Mouse (Mus musculus) CD4-positive, CD25-positive, alpha-beta regulatory T cell, adult 4 months (primary cell): ENCODE measurements around the gene Klf1. TPM values are rescaled to one million over a fixed set of nuclear protein-coding genes. Genes with fewer than 3 reads are reported as not detected.
A peak's percentile ranks its signal among the peaks of the same experiment; 100 is the strongest.

Experiments used
- ATAC-seq: one replicate; pipeline ENCODE4 v1.8.0; 2017
- polyA plus RNA-seq, 2 experiments: library from polyadenylated mRNA; unstranded; fragments of 100-300 nt; shearing (Covaris generic); gene quantifications; one replicate each; pipeline ENCODE4 v1.2.1; 2017

Klf1 gene
- under 1 TPM in 1 of 2 experiments, not detected in 1; 0.22 TPM for polyA plus RNA-seq

DNA sequence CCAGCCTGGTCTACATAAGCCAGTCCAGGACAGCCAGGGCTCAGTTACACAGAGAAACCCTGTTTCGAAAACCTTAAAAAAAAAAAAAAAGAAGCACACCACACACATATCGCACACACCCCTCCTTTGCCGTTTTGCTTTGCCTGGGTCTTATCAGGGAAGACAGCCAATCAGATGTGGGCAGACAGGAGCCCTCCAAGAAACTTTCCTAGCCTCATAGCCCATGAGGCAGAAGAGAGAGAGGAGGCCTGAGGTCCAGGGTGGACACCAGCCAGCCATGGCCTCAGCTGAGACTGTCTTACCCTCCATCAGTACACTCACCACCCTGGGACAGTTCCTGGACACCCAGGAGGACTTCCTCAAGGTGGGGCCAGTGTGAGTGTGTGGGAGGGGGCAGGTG is at the start of gene Klf1:
TSS of gene Klf1 (plus strand) at position 177 of the 400 bp plus-strand sequence.
- no peak for ATAC-seq

DNA sequence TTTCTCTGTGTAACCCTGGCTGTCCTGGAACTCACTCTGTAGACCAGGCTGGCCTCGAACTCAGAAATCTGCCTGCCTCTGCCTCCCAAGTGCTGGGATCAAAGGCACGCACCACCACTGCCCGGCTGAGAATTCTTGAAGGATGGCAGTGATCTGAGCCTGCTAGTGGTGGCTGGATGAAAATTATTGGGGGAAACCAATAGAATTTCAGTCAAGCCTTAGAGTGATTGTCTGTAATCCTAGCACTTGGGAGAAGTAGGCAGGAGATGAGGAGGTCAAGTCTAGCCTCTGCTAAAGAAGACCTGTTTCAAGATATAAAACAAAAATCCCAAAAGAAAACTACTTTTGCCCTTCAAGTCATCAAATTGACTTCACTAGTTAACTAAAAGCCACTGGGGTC is 45.3 kb upstream of the Klf1 start:
- ATAC-seq, result no peak

DNA sequence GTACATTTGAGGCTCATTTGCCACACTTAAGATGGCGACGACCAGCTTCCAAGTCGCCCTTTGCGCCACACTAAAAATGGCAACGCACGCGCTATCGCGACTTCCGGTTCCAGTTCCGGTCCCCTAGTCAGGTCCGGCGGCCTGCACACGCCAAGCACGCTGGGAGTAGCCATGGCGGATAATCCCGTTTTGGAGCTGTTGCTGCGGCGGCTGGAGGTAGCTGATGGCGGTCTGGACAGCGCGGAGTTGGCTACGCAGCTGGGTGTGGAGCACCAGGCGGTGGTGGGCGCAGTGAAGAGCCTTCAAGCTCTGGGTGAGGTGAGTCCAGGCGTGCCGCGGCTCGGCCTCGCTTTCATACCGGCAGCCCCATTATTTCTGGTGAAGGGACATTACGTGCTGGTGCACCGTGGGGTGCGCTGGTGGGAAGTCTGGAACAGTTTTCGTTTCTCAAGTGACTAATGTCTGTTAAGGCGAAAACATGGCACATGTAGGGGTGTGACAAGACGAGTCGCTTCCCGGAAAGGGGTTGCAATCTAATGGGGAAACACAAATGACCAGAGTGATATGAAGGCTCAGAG is 44.8 kb upstream of the Klf1 start, which contains the start of gene Farsa:
TSS of gene Farsa (plus strand) at position 126 of the 578 bp plus-strand sequence.
- peak; percentile 99 for ATAC-seq

DNA sequence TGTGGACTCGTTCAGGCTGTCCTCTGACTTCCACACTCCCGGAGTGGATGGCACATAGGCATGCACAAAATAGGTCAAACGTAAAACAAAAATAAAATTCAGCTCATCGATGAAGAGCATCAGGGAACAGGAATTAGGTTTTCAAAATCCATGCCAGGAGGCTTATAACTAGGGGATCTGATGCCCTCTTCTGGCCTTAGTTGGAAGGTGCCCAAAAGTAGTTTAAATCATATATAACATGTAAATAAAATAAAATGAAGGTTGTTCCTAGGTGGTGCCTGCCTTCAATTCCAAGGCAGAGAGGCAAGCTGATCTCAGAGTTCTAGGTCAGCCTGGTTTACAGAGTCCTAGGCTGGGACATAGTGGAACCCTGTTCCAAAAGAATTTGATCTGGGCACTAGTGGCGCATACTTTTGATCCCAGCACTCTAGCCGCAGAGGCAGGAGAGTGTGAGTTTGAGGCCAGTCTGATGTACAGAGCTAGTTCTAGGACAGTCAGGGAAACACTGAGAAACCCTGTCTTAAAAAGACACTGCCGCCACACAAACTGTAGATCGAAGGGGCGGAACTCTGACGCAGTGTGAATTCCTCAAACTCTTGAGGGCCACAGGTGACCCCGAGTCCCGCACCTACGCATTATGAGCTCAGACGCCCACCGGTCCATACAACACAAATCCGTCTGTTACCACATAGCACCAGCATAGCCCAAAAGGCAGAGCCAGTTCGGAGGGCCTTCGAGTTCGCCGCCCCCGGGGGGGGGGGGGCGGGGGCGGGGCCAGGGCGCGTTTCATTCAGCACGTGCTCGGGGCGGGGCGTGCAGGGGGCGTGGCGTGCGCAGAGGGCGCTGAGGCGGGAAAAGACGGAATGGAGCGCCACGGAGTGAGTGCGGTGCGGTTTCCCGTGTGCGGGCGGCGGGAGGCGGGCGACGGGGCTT is 30.1 kb upstream of the Klf1 start, which contains the start of gene Syce2:
TSS of gene Syce2 (plus strand) at position 736 of the 933 bp plus-strand sequence.
- peak; percentile 76 for ATAC-seq

DNA sequence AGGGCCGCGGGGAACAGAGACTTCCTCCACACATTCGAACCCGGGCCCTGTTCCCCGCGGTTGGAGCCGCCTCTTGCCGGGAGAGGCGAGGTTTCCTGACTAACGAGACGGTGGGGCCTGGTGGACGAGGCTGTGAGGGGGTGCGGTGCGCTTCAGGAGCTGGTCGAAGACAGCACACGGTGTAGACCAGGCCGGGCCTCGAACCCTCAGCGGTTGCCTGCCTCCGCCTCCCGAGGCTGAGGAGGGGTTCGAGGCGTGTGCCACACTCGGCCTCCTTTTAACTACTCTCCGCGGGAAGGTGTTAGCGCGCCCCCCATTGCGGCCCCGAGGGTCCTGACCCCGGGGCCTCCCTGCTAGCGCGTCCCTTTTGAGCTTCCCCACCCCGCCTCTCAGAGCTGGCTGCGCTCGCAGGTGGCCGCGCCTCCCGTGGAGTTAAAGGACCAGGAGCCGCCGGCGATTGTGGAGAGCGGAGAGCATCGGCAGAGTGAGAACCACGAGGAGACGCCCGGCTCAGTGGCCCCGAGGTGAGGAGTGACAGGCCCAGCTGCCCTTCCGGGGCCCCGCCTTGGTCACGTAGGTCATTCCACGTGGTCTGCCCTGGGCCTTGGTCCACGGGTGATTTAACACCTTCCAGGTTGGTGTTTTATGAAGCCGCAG is 29.3 kb upstream of the Klf1 start:
- no peak for ATAC-seq

DNA sequence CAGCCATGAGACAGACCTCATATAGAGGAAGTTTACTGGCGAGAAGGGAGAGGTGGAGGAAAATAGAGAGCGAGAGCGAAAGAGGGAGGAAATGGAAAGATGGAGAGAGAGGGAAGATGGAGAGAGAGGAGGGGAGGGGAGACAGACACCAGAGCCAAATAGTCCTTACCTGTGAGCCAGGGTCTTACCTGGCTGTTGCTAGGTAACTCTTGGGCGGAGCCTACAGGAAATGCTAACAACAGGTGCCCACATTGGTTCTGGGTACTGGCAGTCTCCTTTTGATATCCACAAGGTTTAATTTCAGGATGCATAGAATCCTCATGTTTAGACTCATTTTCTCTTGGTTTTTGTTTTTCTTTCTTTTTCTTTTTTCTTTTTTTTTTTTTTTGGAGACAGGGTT is 28.7 kb upstream of the Klf1 start:
- ATAC-seq, result no peak

DNA sequence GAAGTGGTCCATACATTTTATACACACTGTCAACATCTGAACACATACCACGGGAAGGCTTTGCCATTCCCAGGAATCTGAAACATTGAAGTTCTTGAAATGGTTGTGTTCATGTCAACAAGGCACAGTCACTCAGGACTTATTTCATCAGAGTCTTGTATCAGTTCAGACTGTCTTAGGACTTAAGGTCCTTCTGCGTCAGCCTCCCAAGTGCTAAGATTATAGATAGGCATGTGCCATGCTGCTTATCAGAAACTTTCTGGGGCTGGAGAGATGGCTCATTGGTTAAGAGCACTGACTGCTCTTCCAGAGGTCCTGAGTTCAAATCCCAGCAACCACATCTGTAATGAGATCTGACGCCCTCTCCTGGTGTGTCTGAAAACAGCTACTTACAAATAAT is 27.4 kb upstream of the Klf1 start:
- ATAC-seq, result no peak

DNA sequence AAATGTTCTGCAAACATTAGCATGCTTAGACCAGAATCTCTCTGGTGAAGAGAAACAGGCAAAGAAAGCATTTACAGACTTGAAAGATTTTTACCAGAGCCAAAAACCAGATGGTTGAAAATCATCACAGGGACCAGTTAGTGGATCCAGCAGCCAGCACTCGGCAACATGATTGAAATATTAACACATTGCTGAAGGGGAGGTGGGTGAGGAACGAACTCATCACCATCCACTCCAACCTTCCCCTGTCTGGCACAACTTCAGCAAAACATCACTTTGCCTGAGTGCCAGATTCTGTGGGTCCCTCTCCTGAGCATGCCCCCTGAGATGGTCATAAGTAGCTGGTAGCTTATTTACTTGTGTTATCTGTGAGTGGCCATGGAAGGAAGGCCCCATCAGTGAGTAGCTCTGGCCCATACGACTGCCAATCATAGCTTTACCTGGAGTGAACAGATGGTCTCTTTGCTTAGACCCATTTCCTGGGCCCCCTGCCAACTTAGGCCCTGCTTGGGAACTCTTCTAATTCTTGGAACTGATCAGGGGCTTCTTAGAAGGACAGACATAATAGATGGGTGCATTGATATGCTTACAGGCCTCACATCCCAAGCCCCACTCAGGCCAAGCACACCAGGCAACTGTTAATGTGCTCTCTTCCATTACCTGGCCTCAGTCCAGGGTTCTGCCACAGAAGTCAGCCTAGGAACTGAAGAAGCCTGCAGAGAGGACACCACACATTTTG is 24.3 kb upstream of the Klf1 start:
- no peak for ATAC-seq

DNA sequence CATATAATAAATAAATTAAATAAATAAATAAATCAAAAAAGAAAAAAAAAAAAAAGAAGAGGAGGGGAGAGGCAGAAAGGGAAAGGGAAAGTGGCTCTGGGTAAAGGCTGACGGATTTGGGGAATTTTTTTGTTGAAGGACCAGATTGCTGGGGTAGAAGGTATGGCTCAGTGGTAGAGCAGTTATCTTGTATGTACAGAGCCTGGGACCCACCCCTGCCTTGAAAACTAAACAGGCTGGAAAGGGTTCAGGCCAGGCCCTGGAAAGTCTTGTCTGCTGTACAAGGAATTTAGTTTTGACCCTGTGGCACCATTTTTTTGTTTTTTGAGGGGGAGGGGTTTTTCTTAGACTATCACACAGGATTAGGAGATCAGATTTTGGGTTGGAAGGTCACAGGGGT is 22.8 kb upstream of the Klf1 start:
- ATAC-seq, result no peak

DNA sequence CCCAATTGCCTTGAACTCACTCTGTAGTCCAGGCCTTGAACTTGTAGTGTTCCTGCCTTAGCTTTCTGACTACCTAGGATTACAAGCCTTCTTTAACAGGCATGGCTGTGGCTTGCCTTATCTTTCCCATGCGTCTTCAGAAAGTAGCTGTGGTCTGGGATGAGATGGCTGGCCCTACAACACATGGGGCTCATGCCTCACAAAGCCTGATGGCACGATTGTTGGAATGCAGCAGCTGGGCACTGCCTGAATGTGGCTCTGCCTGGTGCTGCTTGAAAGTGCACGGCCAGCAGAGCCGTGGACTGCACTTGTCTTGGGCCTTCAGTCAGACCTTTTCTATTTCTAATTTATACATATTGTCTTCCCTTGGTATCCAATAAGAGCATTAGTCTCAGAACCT is 17.0 kb upstream of the Klf1 start:
- ATAC-seq, result no peak

DNA sequence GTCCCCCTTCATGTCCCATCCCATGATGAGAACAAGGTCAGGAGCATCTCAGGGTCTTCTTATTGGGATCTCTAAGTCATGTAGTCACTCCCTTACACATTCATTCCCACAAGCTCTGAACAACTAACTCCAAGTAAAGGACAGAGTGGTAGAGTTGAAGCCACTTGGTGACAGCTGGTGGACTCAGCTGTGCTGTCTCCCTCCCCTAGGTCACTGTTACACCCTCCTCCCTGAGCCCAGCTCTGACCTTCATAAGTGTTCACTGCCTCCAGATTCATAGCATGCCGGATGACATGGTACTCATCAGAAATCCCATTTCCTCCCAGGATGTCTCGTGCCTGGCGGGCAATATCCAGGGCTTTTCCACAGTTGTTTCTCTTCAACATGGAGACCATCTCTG is 13.4 kb upstream of the Klf1 start:
- no peak for ATAC-seq

DNA sequence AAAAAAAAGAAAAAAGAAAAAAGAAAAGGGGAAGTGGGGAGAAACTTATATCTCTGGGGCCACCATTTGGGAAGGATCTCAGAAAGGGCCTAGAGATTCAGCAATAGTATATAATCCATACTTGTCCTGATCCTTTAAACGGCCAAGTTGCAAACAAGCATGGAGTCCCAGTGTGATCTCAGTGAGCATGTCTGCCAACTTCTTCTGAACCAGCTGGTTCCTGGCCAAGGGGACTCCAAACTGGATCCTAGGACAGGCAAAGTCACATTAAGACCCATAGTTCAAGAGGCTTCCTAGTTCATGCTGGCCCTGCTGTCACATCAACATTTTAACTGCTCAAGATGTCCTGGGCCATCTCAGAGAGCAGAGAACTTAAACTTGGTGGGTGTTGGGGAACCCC is 12.6 kb upstream of the Klf1 start:
- no peak for ATAC-seq

DNA sequence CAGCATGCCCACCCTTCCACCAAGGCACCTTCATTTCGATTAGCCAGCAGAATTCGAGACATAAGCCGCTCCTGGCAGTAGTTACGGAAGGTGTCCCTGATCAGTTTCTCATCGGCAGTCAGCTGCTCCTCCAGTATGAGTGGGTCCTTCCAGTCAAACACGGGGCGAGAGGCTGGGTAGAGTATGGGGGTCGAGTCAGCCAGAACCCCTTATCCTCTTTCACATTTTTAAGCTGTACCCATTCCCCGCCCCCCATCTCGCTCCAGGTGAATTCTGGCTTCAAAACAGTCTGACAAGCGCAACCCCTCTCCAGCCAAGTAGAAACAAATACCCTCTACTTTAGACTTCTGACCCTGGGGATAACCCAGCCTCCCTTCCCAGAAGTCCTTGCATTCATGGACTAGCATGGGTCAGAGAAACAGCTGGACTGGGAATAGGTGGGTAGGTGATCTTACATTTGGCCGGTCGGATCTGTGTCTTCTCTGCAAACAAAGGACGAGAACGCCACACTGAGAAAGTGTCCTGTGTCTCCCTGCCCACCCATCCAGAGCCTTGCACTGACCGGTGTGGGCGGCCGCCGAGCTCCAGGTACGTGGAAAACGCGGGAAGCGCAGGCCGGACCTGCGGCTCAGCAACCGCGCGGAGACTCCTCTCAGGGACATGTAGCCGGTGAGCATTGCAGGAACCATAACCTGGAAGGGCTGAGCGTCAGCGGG is 8.6 kb upstream of the Klf1 start:
- ATAC-seq, result no peak

DNA sequence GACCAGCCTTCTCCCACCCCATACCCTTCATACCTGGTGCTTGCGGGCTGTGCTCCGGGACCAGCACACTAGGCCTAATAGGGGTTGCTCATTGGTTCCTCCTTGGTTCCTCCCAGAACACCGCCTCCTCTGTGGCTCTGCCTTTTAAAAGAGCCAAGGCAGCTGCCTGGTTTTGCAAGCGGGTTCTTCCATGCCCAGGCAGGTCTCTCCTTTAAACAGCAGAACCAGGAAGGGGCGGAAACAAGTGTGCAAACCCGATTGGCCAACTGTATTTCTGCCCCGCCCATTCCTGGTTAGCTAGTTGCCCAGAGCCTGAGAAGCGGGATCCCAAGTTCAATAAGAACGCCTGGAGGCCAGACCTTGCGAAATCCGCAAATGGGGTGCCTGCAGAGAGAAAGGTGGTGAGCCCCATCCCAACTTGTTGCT is 8.0 kb upstream of the Klf1 start, which contains the start of gene Gcdh:
TSS of gene Gcdh (minus strand) at position 213 of the 426 bp plus-strand sequence.
- ATAC-seq, result peak; percentile 99

DNA sequence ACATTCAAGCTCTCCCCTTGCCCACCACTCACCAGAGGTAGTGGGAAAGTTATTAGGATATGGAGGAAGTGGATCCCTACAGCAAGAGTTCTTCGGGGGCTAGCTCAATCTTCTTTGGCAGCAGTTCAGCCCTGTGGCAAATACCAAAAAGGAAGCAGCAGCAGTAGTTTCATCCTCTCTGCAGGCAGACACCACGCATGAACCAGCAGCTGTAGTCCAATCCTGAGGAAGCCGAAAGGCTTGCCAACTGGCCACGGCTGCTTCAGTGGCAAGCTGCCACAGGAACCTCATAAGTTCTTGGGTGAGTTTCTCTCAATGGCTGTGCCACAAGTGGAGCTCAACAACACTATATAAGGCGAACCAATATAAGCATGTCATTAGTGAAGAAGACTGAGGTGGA is 5.8 kb upstream of the Klf1 start:
- ATAC-seq, result no peak

DNA sequence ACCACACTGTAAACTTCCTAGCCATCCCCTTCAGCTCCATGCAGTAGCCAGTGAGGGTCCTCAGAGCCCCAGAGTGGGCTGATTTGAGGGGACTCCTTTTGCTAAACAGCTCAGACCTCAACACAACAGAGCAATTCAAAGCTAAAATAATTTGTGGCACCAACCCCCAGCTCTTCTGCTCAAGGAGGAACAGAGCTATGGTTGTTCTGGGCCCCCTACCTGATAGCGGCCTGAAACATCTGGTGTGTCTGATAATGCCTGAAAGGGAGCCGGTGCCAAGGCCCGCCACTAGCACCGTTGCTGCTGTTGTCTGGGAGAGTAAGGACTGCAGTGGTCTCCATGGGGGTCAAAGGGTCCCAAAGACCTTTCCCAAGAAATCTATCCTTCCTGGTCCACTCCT is 657 bp upstream of the Klf1 start:
- ATAC-seq, result no peak

DNA sequence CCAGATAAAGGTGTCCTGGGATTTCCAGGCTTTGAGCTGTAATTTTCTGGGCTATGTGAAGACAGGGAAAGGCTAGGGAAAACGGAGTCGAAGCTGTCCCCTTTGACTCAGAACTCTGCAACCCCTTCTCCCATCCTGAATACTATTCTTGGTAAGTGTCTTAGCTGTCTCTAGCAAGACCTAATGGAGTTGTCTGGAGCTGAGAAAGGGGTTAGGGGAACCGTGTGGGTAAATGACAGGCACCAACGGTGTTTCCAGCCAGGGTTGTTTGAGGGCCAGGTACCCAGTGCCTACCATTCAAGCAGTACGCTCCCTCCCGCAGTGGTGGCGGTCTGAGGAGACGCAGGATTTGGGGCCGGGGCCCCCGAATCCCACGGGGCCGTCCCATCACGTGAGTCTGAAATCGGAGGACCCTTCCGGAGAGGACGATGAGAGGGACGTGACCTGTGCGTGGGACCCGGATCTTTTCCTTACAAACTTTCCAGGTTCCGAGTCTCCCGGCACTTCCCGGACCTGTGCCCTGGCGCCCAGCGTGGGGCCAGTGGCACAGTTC is 715 bp downstream of the Klf1 start:
- no peak for ATAC-seq

DNA sequence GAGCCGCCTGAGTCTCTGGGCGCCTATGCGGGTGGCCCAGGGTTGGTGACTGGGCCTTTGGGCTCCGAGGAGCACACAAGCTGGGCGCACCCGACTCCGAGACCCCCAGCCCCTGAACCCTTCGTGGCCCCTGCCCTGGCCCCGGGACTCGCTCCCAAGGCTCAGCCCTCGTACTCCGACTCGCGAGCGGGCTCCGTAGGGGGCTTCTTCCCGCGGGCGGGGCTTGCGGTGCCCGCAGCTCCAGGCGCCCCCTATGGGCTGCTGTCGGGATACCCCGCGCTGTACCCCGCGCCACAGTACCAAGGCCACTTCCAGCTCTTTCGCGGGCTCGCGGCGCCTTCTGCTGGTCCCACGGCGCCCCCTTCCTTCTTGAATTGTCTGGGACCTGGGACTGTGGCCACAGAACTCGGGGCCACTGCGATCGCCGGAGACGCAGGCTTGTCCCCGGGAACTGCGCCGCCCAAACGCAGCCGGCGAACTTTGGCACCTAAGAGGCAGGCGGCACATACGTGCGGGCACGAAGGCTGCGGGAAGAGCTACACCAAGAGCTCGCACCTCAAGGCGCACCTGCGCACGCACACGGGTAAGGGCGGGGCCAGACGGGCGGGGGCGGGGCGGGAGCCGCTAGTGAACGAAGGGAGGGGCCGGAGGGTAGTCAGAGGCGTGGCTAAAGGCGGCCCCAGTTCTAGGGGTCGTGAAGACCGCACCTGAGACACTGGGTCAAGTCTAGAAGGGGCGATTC is 1.4 kb downstream of the Klf1 start:
- ATAC-seq, result peak; percentile 90

DNA sequence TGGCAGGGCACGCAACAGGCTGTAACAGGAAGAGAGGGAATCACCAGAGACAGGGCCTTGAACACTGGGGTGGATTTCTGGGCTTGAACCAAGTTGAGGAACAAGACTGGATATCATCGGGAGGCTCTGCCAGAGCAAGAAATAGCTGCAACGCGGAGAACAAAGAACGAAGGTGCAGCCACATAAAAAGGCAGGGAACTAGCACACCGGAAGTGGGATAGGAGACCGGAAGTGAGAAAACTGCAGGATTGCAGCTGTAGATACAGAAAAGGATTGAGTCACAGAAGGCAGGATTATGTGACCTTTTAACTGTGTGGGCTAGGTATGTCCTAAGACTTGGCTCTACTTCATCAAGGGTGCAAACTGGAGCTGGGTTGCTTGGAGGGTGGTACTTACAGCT is 2.6 kb downstream of the Klf1 start:
- ATAC-seq, result no peak

DNA sequence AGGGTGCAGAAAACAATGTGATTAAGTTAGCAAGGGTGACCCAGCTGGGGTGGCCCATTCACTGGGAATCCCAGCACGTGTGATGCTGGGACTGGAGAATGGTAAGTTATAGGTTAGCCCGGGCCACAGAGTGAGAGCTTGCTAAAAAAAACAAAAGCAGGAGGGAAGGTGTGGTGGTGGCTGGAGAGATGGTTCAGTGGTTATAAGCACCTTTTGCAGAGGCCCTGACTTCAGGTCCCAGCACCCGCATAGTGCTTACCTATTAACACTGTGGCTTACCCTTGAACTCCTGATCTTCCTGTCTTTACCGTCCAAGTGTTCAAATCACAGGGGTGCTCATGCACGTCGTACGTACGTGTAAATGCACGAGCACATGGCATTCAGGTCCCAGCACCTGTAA is 5.3 kb downstream of the Klf1 start:
- no peak for ATAC-seq

DNA sequence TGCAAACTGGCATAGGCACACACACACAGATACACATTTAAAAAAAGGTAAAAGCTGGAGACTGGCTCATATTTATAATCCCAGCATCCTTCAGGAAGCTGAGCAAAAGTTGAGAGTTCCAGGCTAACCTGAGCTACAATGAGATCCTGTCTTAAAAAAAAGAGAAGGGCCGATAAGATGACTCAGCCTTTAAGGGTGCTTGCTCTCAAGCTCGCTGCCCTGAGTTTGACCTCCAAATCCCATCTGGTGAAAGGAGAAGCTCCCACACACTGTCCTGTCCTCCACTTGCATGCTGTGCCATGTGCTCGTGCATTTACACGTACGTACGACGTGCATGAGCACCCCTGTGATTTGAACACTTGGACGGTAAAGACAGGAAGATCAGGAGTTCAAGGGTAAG is 5.8 kb downstream of the Klf1 start:
- ATAC-seq, result no peak
